Mouse (Mus musculus): ENCODE measurements around the gene Tmem87b. TPM values are rescaled to one million over a fixed set of nuclear protein-coding genes. Genes with fewer than 3 reads are reported as not detected.

Tmem87b gene
- total and polyA plus RNA-seq, 2 experiments from 2014 or later: 34.3 to 40.7 TPM

DNA sequence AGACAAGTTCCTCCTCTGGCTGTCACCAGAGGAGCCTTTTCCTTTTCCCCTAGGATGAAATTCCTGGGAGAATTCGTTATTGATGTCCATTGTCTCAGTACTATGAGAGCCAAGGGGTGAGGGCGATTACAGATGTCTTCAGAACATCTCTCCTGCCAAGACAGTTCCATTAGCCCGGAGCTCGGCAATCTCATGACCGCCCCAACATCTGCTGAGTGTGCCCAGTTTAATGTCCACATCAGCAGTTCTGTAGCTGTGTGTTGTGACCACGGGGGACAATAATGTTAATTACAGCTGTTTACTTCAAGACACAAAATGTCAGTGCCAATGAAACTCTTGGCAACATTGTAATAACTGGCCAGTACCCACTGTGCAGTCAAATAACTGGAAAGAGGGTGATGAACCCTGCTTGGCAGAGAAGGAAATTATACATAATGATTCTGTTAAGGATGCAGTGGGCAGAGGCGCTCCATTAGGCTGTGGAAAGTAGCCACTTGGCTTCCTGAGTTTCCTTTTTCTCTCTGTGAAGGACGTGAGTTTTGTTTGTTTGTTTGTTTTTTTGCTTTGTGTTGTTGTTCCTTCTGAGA, 67.4 kb downstream of the Tmem87b start:
- WGBS: 75% methylated on average over 8 of the region's 8 CpGs
- no peak for DNase-seq
- no peak for ATAC-seq
- no peaks in the 10 kb centered on the region for H3K36me3 ChIP-seq (ENCODE audit: insufficient read depth)
- H3K4me3 ChIP-seq (ENCODE audit: low read depth, low read length): no peak overlapping the region
- H3K27ac ChIP-seq (ENCODE audit: low read depth, low read length): no peak overlapping the region
- no peak overlapping the region for H3K4me2 ChIP-seq (ENCODE audit: low read depth)
- TF ChIP-seq CTCF (IDR thresholded peaks at IDR 0.05; ENCODE audit: low read depth): no peak
- H3K9ac ChIP-seq: no peak overlapping the region
- H3K27me3 ChIP-seq (ENCODE audit: insufficient read depth, low read length): no peaks in the 10 kb centered on the region
- no peaks in the 10 kb centered on the region for H3K4me1 ChIP-seq (ENCODE audit: insufficient read depth)
- no peaks in the 10 kb centered on the region for H3K9me3 ChIP-seq (ENCODE audit: low read length)

DNA sequence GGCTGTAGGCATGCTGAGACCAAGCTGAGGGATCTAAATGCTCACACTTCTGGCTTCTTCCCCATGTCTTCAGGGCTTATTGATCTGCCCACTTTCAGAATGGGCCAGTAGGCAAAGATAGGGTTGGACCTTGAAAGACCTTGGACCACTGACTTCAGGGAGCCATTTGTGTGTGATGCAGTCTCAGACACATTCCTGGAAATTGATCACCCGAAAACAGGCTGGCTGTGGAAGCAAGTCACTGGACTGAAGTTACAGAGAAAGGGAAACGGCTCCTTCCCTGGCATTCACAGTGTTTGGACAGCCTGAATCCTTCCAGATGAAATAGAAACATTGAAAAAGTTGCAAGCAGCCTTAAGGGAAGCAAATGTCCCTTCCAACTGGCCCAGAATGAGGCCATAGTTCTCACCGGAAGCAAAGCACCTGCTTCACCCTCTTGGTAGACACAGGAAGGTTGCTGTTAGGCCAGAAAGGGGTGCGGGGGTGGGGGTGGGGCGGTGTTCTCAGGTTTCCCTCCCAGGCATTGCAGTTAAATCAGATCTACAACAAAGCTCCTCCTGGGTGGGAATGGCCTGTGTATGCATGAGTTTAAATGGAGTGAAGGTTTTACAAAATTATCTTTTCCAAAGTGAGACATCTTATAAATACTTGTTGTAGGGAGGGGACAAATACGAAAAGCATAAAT, 70.1 kb downstream of the Tmem87b start:
- WGBS: 56% methylated on average over 6 of the region's 6 CpGs
- no peaks in the 10 kb centered on the region for H3K9me3 ChIP-seq (ENCODE audit: low read length)
- ATAC-seq: no peak

DNA sequence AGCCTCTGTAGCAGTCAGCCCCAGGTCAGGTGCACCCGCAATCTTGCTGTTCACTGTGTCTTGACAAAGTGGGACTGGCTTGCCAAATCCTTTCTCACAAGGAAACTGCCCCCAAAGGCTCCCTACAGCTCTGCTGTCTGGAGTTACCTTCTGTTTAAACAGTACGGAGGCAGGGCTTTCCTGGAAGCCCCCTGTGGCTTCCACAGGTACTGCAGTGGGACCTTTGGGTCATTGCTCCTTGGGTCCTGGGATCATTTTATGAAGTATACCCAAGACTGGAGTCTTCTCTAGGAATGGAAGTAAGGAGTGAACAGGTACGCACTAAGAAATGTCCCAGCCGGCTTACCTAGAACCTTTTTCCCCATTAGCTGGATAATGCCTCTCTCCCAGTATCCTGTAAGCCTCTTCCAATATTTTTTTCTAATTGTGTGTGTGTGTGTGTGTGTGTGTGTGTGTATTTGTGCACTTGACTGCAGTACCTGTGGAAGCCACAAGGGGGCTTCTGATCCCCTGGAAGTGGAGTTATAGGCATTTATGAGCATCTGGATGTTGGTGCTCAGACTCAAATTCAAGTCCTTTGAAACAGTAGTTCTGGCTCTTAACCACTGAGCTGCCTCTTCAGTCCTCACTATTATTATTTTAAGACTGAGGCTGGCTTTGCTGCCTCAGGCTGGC, 72.9 kb downstream of the Tmem87b start:
- peak; percentile 40; the same call in 1 of the 2 replicates for TF ChIP-seq CTCF (IDR thresholded peaks at IDR 0.05; ENCODE audit: low read depth)
- H3K27me3 ChIP-seq (ENCODE audit: insufficient read depth, low read length): no peaks in the 10 kb centered on the region
- WGBS: 90% methylated on average over 4 of the region's 4 CpGs

More for the DNA sequence above, 70.1 kb downstream of the Tmem87b start:
- H3K4me3 ChIP-seq (ENCODE audit: low read depth, low read length): no peak overlapping the region
- no peak for DNase-seq
- H3K27ac ChIP-seq (ENCODE audit: low read depth, low read length): no peak overlapping the region
- H3K36me3 ChIP-seq (ENCODE audit: insufficient read depth): no peaks in the 10 kb centered on the region
- H3K4me2 ChIP-seq (ENCODE audit: low read depth): no peak overlapping the region
- no peak overlapping the region for H3K9ac ChIP-seq
- no peak for TF ChIP-seq CTCF (IDR thresholded peaks at IDR 0.05; ENCODE audit: low read depth)
- H3K4me1 ChIP-seq (ENCODE audit: insufficient read depth): no peaks in the 10 kb centered on the region
- H3K27me3 ChIP-seq (ENCODE audit: insufficient read depth, low read length): no peaks in the 10 kb centered on the region

DNA sequence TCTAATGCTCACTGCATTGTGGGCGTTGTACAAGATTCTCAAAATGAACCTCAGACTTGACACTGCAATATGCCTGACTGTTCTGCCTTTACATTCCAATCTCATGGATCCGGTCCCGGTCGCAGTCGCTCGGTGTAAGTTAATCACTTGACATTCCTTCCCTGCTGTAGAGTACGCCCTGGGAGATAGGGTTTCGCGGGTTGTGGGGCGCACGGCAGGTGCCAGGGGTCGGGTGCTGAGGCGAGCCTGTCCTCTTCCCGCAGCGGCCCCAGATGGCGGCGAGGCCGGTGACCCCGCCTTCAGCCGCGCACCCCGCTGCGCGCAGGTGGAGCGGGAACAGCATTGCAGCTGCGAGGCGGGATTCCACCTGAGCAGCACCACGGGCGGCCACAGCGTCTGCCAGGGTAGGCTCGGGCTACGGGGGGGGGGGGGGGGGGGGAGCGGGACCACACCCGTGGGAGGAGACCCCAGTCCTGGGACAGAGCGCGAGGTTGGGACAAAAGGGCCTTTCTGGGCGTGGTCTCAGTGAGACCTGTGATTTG, 74.3 kb downstream of the Tmem87b start:
- H3K9me3 ChIP-seq (ENCODE audit: low read length): no peaks in the 10 kb centered on the region

More for the DNA sequence above, 72.9 kb downstream of the Tmem87b start:
- Histone ChIP-seq H3K4me3 (ENCODE audit: low read depth, low read length) (no peak overlapping the region), H3K4me2 (ENCODE audit: low read depth) (no peak overlapping the region), H3K36me3 (ENCODE audit: insufficient read depth) (no peaks in the 10 kb centered on the region), H3K27ac (ENCODE audit: low read depth, low read length) (no peak overlapping the region), H3K9ac (no peak overlapping the region), H3K4me1 (ENCODE audit: insufficient read depth) (no peaks in the 10 kb centered on the region), H3K9me3 (ENCODE audit: low read length) (no peaks in the 10 kb centered on the region)
- ATAC-seq (no peak), DNase-seq (no peak)

DNA sequence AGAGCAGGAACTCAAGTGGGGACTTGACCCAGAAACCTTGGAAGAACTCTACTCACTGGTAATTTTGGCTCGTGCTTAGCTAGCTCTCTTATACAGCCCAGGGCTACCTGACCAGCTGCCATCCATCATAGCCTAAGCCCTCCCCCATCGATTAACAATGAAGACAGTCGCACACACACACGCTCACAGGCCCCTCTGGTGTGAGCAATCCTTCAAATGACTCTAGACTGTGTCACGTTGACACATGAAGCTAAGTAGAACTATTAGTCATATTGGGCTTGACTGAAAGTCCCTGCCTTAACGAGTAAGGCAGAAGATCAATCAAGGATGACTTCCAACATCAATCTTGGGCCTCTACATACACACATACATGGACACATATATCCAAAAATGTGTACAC, 84.9 kb downstream of the Tmem87b start:
- no peak overlapping the region for H3K27ac ChIP-seq (ENCODE audit: low read depth, low read length)
- no peak overlapping the region for H3K4me3 ChIP-seq (ENCODE audit: low read depth, low read length)
- TF ChIP-seq CTCF (IDR thresholded peaks at IDR 0.05; ENCODE audit: low read depth): no peak
- DNase-seq (no peak), ATAC-seq (no peak)
- 92% methylated on average over 6 of the region's 6 CpGs for WGBS
- H3K9ac ChIP-seq: no peak overlapping the region
- no peaks in the 10 kb centered on the region for H3K27me3 ChIP-seq (ENCODE audit: insufficient read depth, low read length)
- no peaks in the 10 kb centered on the region for H3K4me1 ChIP-seq (ENCODE audit: insufficient read depth)
- no peaks in the 10 kb centered on the region for H3K9me3 ChIP-seq (ENCODE audit: low read length)
- H3K4me2 ChIP-seq (ENCODE audit: low read depth): no peak overlapping the region
- no peaks in the 10 kb centered on the region for H3K36me3 ChIP-seq (ENCODE audit: insufficient read depth)

More for the DNA sequence above, 74.3 kb downstream of the Tmem87b start:
- peak; percentile 34; the same call in 1 of the 2 replicates for ATAC-seq
- peak overlapping the region; percentile 42 for H3K4me3 ChIP-seq (ENCODE audit: low read depth, low read length)
- no peaks in the 10 kb centered on the region for H3K4me1 ChIP-seq (ENCODE audit: insufficient read depth)
- no peak overlapping the region for H3K27ac ChIP-seq (ENCODE audit: low read depth, low read length)
- peak; percentile 22 for DNase-seq
- WGBS: 4% methylated on average over 35 of the region's 37 CpGs
- no peak for TF ChIP-seq CTCF (IDR thresholded peaks at IDR 0.05; ENCODE audit: low read depth)
- no peaks in the 10 kb centered on the region for H3K36me3 ChIP-seq (ENCODE audit: insufficient read depth)
- peak overlapping the region; percentile 51 for H3K9ac ChIP-seq
- H3K4me2 ChIP-seq (ENCODE audit: low read depth): peak overlapping the region; percentile 76
- no peaks in the 10 kb centered on the region for H3K27me3 ChIP-seq (ENCODE audit: insufficient read depth, low read length)

DNA sequence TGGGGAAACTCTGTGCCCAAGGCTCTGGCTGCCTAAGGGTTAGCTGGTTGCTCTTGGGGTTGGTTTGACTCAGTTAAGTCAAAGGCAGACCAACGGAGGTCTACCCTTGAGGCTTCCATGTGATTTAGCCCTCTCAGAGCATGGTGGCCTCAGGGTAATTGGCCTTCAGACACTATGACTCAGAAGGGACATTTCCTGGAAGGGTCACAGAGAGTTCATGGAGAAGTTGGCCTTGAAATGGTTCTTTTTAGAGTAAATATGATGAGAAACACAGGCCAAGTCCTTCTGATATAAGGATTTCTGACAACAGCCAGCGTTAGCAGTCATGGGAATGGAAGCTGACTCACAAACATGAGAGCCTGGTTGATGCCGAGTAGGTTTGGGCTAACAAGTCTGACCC, 85.7 kb downstream of the Tmem87b start:
- Histone ChIP-seq H3K9me3 (ENCODE audit: low read length) (no peaks in the 10 kb centered on the region), H3K4me1 (ENCODE audit: insufficient read depth) (no peaks in the 10 kb centered on the region), H3K4me3 (ENCODE audit: low read depth, low read length) (no peak overlapping the region), H3K36me3 (ENCODE audit: insufficient read depth) (no peaks in the 10 kb centered on the region), H3K27ac (ENCODE audit: low read depth, low read length) (no peak overlapping the region), H3K27me3 (ENCODE audit: insufficient read depth, low read length) (no peaks in the 10 kb centered on the region), H3K9ac (no peak overlapping the region), H3K4me2 (ENCODE audit: low read depth) (no peak overlapping the region)
- ATAC-seq (no peak), DNase-seq (no peak)
- no peak for TF ChIP-seq CTCF (IDR thresholded peaks at IDR 0.05; ENCODE audit: low read depth)
- WGBS: 86% methylated on average over 3 of the region's 3 CpGs

Other genes starting within 250 kb of the Tmem87b start
- gene Spdye4c, start 226.9 kb upstream of the Tmem87b start, total RNA-seq (2014; rRNA removed): not detected in 2 replicates
- not detected in 2 replicates for gene Spdye4c, start 226.9 kb upstream of the Tmem87b start, polyA plus RNA-seq (2015; fragmentation: Nextera tagmentation; extraction: Ambion mirVana)
- gene Anapc1, start 130.7 kb upstream of the Tmem87b start, total RNA-seq (2014; rRNA removed): 67.6 and 78.5 TPM in 2 replicates
- 17.7 and 25.2 TPM in 2 replicates for gene Anapc1, start 130.7 kb upstream of the Tmem87b start, polyA plus RNA-seq (2015; fragmentation: Nextera tagmentation; extraction: Ambion mirVana)
- 4.0 and 6.1 TPM in 2 replicates for gene Mertk, start 119.2 kb upstream of the Tmem87b start, total RNA-seq (2014; rRNA removed)
- 0.78 and 1.7 TPM in 2 replicates for gene Mertk, start 119.2 kb upstream of the Tmem87b start, polyA plus RNA-seq (2015; fragmentation: Nextera tagmentation; extraction: Ambion mirVana)
- 2.6 and 3.8 TPM in 2 replicates for gene Fbln7, start 44.9 kb downstream of the Tmem87b start, total RNA-seq (2014; rRNA removed)
- 2.3 and 2.6 TPM in 2 replicates for gene Fbln7, start 44.9 kb downstream of the Tmem87b start, polyA plus RNA-seq (2015; fragmentation: Nextera tagmentation; extraction: Ambion mirVana)
- 6.1 and 6.8 TPM in 2 replicates for gene Zc3h8, start 126.0 kb downstream of the Tmem87b start, total RNA-seq (2014; rRNA removed)
- 11.0 and 11.9 TPM in 2 replicates for gene Zc3h8, start 126.0 kb downstream of the Tmem87b start, polyA plus RNA-seq (2015; fragmentation: Nextera tagmentation; extraction: Ambion mirVana)
- gene Zc3h6, start 149.3 kb downstream of the Tmem87b start, total RNA-seq (2014; rRNA removed): 7.4 and 13.0 TPM in 2 replicates
- 4.5 and 5.2 TPM in 2 replicates for gene Zc3h6, start 149.3 kb downstream of the Tmem87b start, polyA plus RNA-seq (2015; fragmentation: Nextera tagmentation; extraction: Ambion mirVana)
- 26.1 and 26.8 TPM in 2 replicates for gene Gm10762, start 149.6 kb downstream of the Tmem87b start, total RNA-seq (2014; rRNA removed)
- 20.1 and 22.0 TPM in 2 replicates for gene Gm10762, start 149.6 kb downstream of the Tmem87b start, polyA plus RNA-seq (2015; fragmentation: Nextera tagmentation; extraction: Ambion mirVana)
- 0.23 and 1.4 TPM in 2 replicates for gene Vinac1, start 230.1 kb downstream of the Tmem87b start, total RNA-seq (2014; rRNA removed)
- gene Vinac1, start 230.1 kb downstream of the Tmem87b start, polyA plus RNA-seq (2015; fragmentation: Nextera tagmentation; extraction: Ambion mirVana): 0.16 and 0.24 TPM in 2 replicates
- gene Ttl, start 247.8 kb downstream of the Tmem87b start, total RNA-seq (2014; rRNA removed): 66.0 and 66.2 TPM in 2 replicates
- 28.0 and 31.7 TPM in 2 replicates for gene Ttl, start 247.8 kb downstream of the Tmem87b start, polyA plus RNA-seq (2015; fragmentation: Nextera tagmentation; extraction: Ambion mirVana)